Mouse (Mus musculus) CH12.LX (cell line): ENCODE data around the gene Polr2i. TPM values are rescaled to one million over a fixed set of nuclear protein-coding genes. Genes with fewer than 3 reads are reported as not detected.

Source experiments
- DNase-seq: peaks from one replicate; pipeline ENCODE4 v3.0.0-alpha.2; 2013; ENCODE audit errors: extremely low read depth
- H3K27ac ChIP-seq: 2 replicates; pipeline ENCODE4 v1.5.1; 2012; ENCODE audit warnings: low read depth, mild to moderate bottlenecking, control low read depth, moderate library complexity; ENCODE audit not compliant: insufficient read depth
- H3K27me3 ChIP-seq: replicated peaks from 2 replicates; pipeline ENCODE3; 2012; ENCODE audit warnings: inconsistent platforms
- H3K36me3 ChIP-seq, 2 experiments: replicated peaks in 1 of 2; 2 replicates each; pipeline versions ENCODE3 to v1.6.1; 2012; ENCODE audit warnings: inconsistent platforms in 1 of 2, low read length in 1 of 2, mild to moderate bottlenecking in 1 of 2, mixed read lengths in 1 of 2, moderate library complexity in 1 of 2; ENCODE audit not compliant: control insufficient read depth in 1 of 2, insufficient read depth in 1 of 2
- H3K4me1 ChIP-seq, 2 experiments: 2 replicates each; pipeline ENCODE4 v1.6.1; 2012; ENCODE audit warnings: inconsistent platforms in 1 of 2, moderate library complexity in 1 of 2; ENCODE audit not compliant: insufficient read depth in 2 of 2, control insufficient read depth in 1 of 2
- H3K4me2 ChIP-seq: 2 replicates; pipeline ENCODE4 v1.6.1; 2012; ENCODE audit warnings: low read depth, mild to moderate bottlenecking, control low read depth; ENCODE audit not compliant: poor library complexity, insufficient read depth, severe bottlenecking
- H3K4me3 ChIP-seq, 3 experiments: fragments of 150-350 bp in 1 of 3; sonication (generic) in 1 of 3; replicated peaks in 1 of 3; 2 replicates each; pipeline versions ENCODE3 to v1.5.1; 2011 to 2012; ENCODE audit warnings: low read depth in 2 of 3, low read length in 2 of 3, mild to moderate bottlenecking in 2 of 3, moderate library complexity in 2 of 3, control low read depth in 1 of 3, improper control_type of control experiment in 1 of 3, inconsistent platforms in 1 of 3, mixed read lengths in 1 of 3; ENCODE audit not compliant: poor library complexity in 1 of 3
- H3K79me2 ChIP-seq: replicated peaks from 2 replicates; pipeline ENCODE4 v1.6.1; 2012; ENCODE audit warnings: mild to moderate bottlenecking, moderate library complexity; ENCODE audit not compliant: control insufficient read depth, poor library complexity, insufficient read depth, severe bottlenecking; ENCODE audit errors: extremely low read depth
- H3K9ac ChIP-seq: 2 replicates; pipeline ENCODE4 v1.6.1; 2012; ENCODE audit warnings: low read depth, mild to moderate bottlenecking, control low read depth, moderate library complexity; ENCODE audit not compliant: insufficient read depth
- H3K9me3 ChIP-seq: replicated peaks from 2 replicates; pipeline ENCODE3; 2012; ENCODE audit warnings: low read length, inconsistent platforms, mixed read lengths
- CTCF ChIP-seq, 2 experiments: IDR thresholded peaks in 1 of 2; conservative IDR thresholded peaks in 1 of 2; 2 replicates each; pipeline ENCODE4 v1.5.1; 2011 to 2012; ENCODE audit warnings: low read depth in 2 of 2, low read length in 2 of 2, improper control_type of control experiment in 1 of 2, inconsistent platforms in 1 of 2, mild to moderate bottlenecking in 1 of 2, moderate library complexity in 1 of 2
- E2F4 ChIP-seq: IDR thresholded peaks from 2 replicates; pipeline ENCODE4 v1.6.1; 2011; ENCODE audit warnings: low read depth, low read length, improper control_type of control experiment; ENCODE audit not compliant: insufficient replicate concordance
- ELF1 ChIP-seq: IDR thresholded peaks from 2 replicates; pipeline ENCODE4 v1.6.1; 2014; ENCODE audit warnings: low read depth, mild to moderate bottlenecking, inconsistent platforms, low read length, improper control_type of control experiment
- EP300 ChIP-seq: IDR thresholded peaks from 2 replicates; pipeline ENCODE4 v1.6.1; 2011; ENCODE audit warnings: low read length, improper control_type of control experiment
- ETS1 ChIP-seq: conservative IDR thresholded peaks from 2 replicates; pipeline ENCODE4 v1.6.1; 2012; ENCODE audit warnings: low read depth, mild to moderate bottlenecking, inconsistent platforms, low read length, improper control_type of control experiment, moderate library complexity
- HCFC1 ChIP-seq: IDR thresholded peaks from 2 replicates; pipeline ENCODE4 v1.6.1; 2012; ENCODE audit warnings: low read depth, mild to moderate bottlenecking, inconsistent platforms, low read length, improper control_type of control experiment
- JUN ChIP-seq: IDR thresholded peaks from 2 replicates; pipeline ENCODE4 v1.6.1; 2011; ENCODE audit warnings: low read depth, mild to moderate bottlenecking, low read length, improper control_type of control experiment, moderate library complexity; ENCODE audit not compliant: insufficient read depth
- JUND ChIP-seq: conservative IDR thresholded peaks from 2 replicates; pipeline ENCODE4 v1.6.1; 2011; ENCODE audit warnings: low read depth, low read length, improper control_type of control experiment
- KAT2A ChIP-seq: IDR thresholded peaks from 2 replicates; pipeline ENCODE4 v1.6.1; 2012; ENCODE audit warnings: low read length, improper control_type of control experiment, inconsistent platforms; ENCODE audit not compliant: insufficient replicate concordance
- MAX ChIP-seq: IDR thresholded peaks from 2 replicates; pipeline ENCODE4 v1.6.1; 2011; ENCODE audit warnings: low read length, improper control_type of control experiment
- MAZ ChIP-seq: IDR thresholded peaks from 2 replicates; pipeline ENCODE4 v1.6.1; 2012; ENCODE audit warnings: low read depth, mild to moderate bottlenecking, inconsistent platforms, low read length, improper control_type of control experiment, moderate library complexity
- MEF2A ChIP-seq: IDR thresholded peaks from 2 replicates; pipeline ENCODE4 v1.6.1; 2014; ENCODE audit warnings: low read depth, mild to moderate bottlenecking, inconsistent platforms, low read length, improper control_type of control experiment, borderline replicate concordance
- MYC ChIP-seq: IDR thresholded peaks from 2 replicates; pipeline ENCODE4 v1.6.1; 2011; ENCODE audit warnings: low read depth, mild to moderate bottlenecking, improper control_type of control experiment, low read length
- NELFE ChIP-seq: IDR thresholded peaks from 2 replicates; pipeline ENCODE4 v1.6.1; 2011; ENCODE audit warnings: low read depth, low read length, improper control_type of control experiment
- NRF1 ChIP-seq: IDR thresholded peaks from 2 replicates; pipeline ENCODE4 v1.6.1; 2014; ENCODE audit warnings: low read depth, mild to moderate bottlenecking, inconsistent platforms, low read length, improper control_type of control experiment, moderate library complexity
- POLR2A ChIP-seq: IDR thresholded peaks from 2 replicates; pipeline ENCODE4 v1.6.1; 2011; ENCODE audit warnings: low read depth, mild to moderate bottlenecking, improper control_type of control experiment, low read length
- POLR2AphosphoS2 ChIP-seq: IDR thresholded peaks from 2 replicates; pipeline ENCODE4 v1.6.1; 2011; ENCODE audit warnings: low read depth, low read length, improper control_type of control experiment
- RAD21 ChIP-seq: IDR thresholded peaks from 2 replicates; pipeline ENCODE4 v1.6.1; 2011; ENCODE audit warnings: low read depth, mild to moderate bottlenecking, low read length, improper control_type of control experiment, moderate library complexity
- SIN3A ChIP-seq: IDR thresholded peaks from 2 replicates; pipeline ENCODE4 v1.6.1; 2012; ENCODE audit warnings: low read length, improper control_type of control experiment, inconsistent platforms
- SMC3 ChIP-seq: IDR thresholded peaks from 2 replicates; pipeline ENCODE4 v1.6.1; 2011; ENCODE audit warnings: low read depth, low read length, improper control_type of control experiment
- TBP ChIP-seq: conservative IDR thresholded peaks from 2 replicates; pipeline ENCODE4 v1.6.1; 2011; ENCODE audit warnings: low read depth, low read length, improper control_type of control experiment
- UBTF ChIP-seq: IDR thresholded peaks from 2 replicates; pipeline ENCODE4 v1.6.1; 2012; ENCODE audit warnings: low read depth, mild to moderate bottlenecking, inconsistent platforms, low read length, improper control_type of control experiment, moderate library complexity
- USF1 ChIP-seq: IDR thresholded peaks from 2 replicates; pipeline ENCODE4 v1.6.1; 2014; ENCODE audit warnings: low read depth, mild to moderate bottlenecking, inconsistent platforms, low read length, improper control_type of control experiment
- USF2 ChIP-seq: conservative IDR thresholded peaks from 2 replicates; pipeline ENCODE4 v1.6.1; 2011; ENCODE audit warnings: low read depth, low read length, improper control_type of control experiment
- ZC3H11A ChIP-seq: IDR thresholded peaks from 2 replicates; pipeline ENCODE4 v1.6.1; 2012; ENCODE audit warnings: low read depth, mild to moderate bottlenecking, inconsistent platforms, low read length, improper control_type of control experiment
- ZKSCAN1 ChIP-seq: IDR thresholded peaks from 2 replicates; pipeline ENCODE4 v1.6.1; 2012; ENCODE audit warnings: low read depth, inconsistent platforms, low read length, improper control_type of control experiment, borderline replicate concordance
- ZMIZ1 ChIP-seq: IDR thresholded peaks from 2 replicates; pipeline ENCODE4 v1.6.1; 2012; ENCODE audit warnings: low read depth, mild to moderate bottlenecking, inconsistent platforms, low read length, improper control_type of control experiment
- dilution Hi-C: fragments of 300-500 bp; cut with MboI; formaldehyde crosslinking; loops from 2 replicates; pipeline ENCODE4 v1.14.3; 2020; ENCODE audit warnings: low sequenced_read_pairs; ENCODE audit not compliant: extremely low pct_unique_long_range_greater_than_20kb, extremely low pct_ligation_motif_present
- in situ Hi-C: fragments of 300-500 bp; cut with MboI; formaldehyde crosslinking; loops from 3 replicates; pipeline ENCODE4 v1.14.3; 2019; ENCODE audit warnings: low sequenced_read_pairs, low pct_ligation_motif_present, low pct_unique_long_range_greater_than_20kb, mixed read lengths
- polyA plus RNA-seq: library from polyadenylated mRNA; unstranded; fragments of >175 nt; gene quantifications from 2 replicates; pipeline ENCODE4 v1.2.1, GENCODE M21; 2012; ENCODE audit warnings: low read depth; ENCODE audit not compliant: insufficient read length
- total RNA-seq, 2 experiments: library from RNA; depleted of rRNA; stranded (reverse); fragments of 300-350 nt in 1 of 2; fragments of >200 nt in 1 of 2; gene quantifications; 2 replicates each; pipeline ENCODE4 v1.2.3; 2012 to 2014

Gene Polr2i
- total and polyA plus RNA-seq, 3 experiments: 62.9 to 83.6 (median 75.4) TPM

DNA sequence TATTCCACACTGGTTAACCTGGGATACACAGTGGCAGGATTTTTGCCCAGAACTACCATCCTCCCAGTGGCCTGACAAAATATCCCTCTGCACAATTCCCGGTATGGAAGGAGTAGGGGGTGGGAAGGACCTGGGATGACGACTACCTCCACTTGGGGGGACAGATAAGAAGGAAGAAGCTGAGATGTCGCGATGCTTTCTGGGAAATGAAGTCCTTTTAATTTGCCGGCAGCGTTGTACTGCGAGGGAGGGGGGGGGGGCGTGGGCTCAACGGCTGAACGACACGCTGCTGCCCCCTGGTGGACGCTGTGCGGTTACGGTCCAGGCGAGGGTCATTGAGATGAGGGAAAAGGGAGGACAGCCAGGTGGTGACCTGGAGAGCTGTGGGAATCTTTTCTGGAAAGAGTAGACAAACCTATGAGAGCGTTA lies 15.0 kb upstream of the Polr2i start:
- H3K9ac ChIP-seq: peak overlapping the region; percentile 62
- dilution Hi-C loops (no loop called here), in situ Hi-C loops (loop anchor here (5.0 kb wide), 1 partner anchor 34 kb away; the partner anchor contains the start of gene Cox7a1)
- no peak overlapping the region for H3K27ac ChIP-seq
- peak overlapping the region; percentile 28 to 47 (median 39) for H3K4me3 ChIP-seq
- peaks cover 14 to 19% of the 10 kb centered on the region in 2 experiments for H3K4me1 ChIP-seq
- peak overlapping the region; percentile 48; the same call in 1 of the 2 replicates for H3K4me2 ChIP-seq
- no peaks in the 10 kb centered on the region for H3K79me2 ChIP-seq
- DNase-seq: peak; percentile 89
- H3K36me3 ChIP-seq: no peaks in the 10 kb centered on the region
- no peaks in the 10 kb centered on the region for H3K9me3 ChIP-seq
- TF ChIP-seq ZKSCAN1 (no peak), ZMIZ1 (no peak), ELF1 (peak; percentile 80), CTCF (conservative IDR thresholded peaks at IDR 0.05 in 1 of 2, IDR thresholded peaks at IDR 0.05 in 1 of 2; ENCODE audit: low read depth in 2 of 2, low read length in 2 of 2) (peak; percentile 29 to 80; a peak in 3 of 4 replicates), POLR2A (peak; percentile 48; the same call in 1 of the 2 replicates), NRF1 (no peak), KAT2A (peak; percentile 64; the same call in 1 of the 2 replicates), SMC3 (peak; percentile 55), MEF2A (0 out of 2 replicates have a peak, but pooled peaks have one; percentile 26), MYC (no peak), MAX (no peak), RAD21 (peak; percentile 40), ZC3H11A (no peak), HCFC1 (peak; percentile 87), TBP (no peak), MAZ (peak; percentile 67; the same call in 1 of the 2 replicates)
- H3K27me3 ChIP-seq: peaks cover 3% of the 10 kb centered on the region

DNA sequence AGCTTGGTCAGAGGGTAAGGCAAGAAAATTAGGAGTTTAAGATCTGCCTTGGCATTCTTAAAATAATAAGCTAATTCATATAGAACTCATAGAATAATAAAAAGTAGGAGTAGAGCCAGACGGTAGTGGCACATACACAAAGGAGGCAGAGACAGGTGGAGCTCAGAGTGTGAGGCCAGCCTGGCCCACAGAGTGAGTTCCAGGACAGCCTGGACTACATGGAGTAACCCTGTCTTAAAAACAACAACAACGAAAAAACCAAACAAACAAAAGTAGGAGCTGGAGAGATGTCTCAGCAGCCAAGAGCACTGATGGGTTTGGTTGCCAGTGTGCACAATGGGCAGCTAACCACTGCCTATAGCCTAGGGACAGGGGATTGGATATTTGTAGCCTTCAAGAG lies 14.5 kb upstream of the Polr2i start:
- Histone ChIP-seq H3K4me1 (peaks cover 14 to 19% of the 10 kb centered on the region in 2 experiments), H3K9me3 (no peaks in the 10 kb centered on the region), H3K79me2 (no peaks in the 10 kb centered on the region), H3K9ac (no peak overlapping the region), H3K27me3 (peaks cover 2% of the 10 kb centered on the region), H3K27ac (no peak overlapping the region), H3K4me3 (no peak overlapping the region), H3K4me2 (no peak overlapping the region), H3K36me3 (peaks cover 0 to 2% of the 10 kb centered on the region in 2 experiments)
- dilution Hi-C loops (no loop called here), in situ Hi-C loops (loop anchor here (5.0 kb wide), 1 partner anchor 35 kb away; the partner anchor contains the start of gene Cox7a1)
- TF ChIP-seq USF2 (no peak), UBTF (no peak), ZKSCAN1 (no peak), NELFE (no peak), USF1 (no peak), JUND (no peak), ELF1 (no peak), POLR2AphosphoS2 (no peak), KAT2A (no peak), EP300 (no peak), MAZ (no peak), ETS1 (no peak), POLR2A (no peak), SIN3A (no peak), JUN (no peak), E2F4 (no peak), MYC (no peak)
- no peak for DNase-seq
